Mouse (Mus musculus): ENCODE results near the gene Cdh23.

DNA sequence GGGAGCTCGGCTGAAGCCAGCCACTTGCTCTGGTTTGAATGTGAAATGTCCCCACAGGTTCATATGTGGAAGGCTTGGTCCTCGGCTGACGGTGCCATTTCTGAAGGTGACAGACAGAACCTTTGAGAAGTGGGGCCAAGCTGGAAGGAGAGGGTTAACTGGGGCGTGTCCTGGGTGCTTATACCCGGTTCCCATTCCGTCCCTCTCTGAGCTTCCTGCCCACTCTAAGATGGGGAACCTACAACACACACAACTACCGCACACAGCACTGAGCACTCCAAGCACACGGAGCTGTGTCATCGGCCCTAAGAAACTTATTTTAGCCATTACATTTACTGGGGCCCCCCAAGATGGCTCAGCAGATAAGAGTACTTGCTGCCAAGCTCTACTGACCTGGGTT is 354.8 kb downstream of the Cdh23 start:
- TF ChIP-seq CTCF (IDR thresholded peaks at IDR 0.05; ENCODE audit: borderline replicate concordance, extremely low read depth, insufficient read depth, insufficient read length), result no peak
- no peak for TF ChIP-seq POLR2A (IDR thresholded peaks at IDR 0.05; ENCODE audit: borderline replicate concordance, extremely low read depth, insufficient read depth, insufficient read length, poor library complexity, severe bottlenecking)

Measured in brain, embryonic 14.5 days (tissue).